Mouse (Mus musculus) layer of hippocampus, adult 8-10 months (tissue): ENCODE data around the gene Csnk2a2. TPM values are rescaled to one million over a fixed set of nuclear protein-coding genes. Genes with fewer than 3 reads are reported as not detected.

ENCODE experiments used
- DNase-seq, 2 experiments: peaks; one replicate each; pipeline ENCODE4 v3.0.0; 2022; ENCODE audit warnings: low spot score in 2 of 2
- total RNA-seq, 4 experiments: library from RNA; stranded (reverse); gene quantifications; 2 replicates each; pipeline ENCODE4 v1.2.4; 2022

Csnk2a2 gene
- total RNA-seq, 4 experiments from 2014 or later, result 61.1 to 82.5 (median 70.6) TPM

GRCm38 (mm10) chr8:95426781-95427281 is 63.0 kb downstream of the Csnk2a2 start:
- DNase-seq, result no peak

GRCm38 (mm10) chr8:95424682-95425081 is 65.2 kb downstream of the Csnk2a2 start:
- DNase-seq, result no peak

DNA sequence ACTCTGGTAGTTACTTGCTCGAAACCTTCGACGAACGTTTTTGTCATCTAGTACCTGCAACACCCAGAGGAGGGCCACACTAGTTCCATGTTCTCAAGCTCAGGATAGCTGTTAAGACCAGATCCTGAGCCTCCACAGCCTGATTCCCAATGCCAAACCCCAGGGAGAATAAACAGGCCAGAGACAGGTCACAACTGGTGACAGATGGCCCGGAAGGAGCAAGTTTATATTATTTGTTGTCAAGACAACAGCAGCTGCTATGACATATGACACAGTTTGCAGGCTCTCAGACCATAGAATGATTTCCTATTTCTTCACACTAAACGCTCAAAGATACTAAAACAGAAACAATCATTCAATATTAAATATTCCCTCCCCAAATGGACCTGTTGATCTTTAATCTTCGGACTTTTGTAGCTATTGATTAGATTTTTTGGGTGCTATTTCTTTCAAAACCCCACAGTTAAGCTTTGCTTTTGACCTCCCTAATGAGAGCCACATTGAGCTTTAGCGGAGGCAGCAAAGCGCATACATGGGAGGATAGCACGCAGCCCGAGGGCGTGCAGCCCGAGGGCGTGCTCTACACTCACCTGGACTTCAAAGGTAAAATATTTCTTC is 67.5 kb downstream of the Csnk2a2 start:
- DNase-seq, result no peak

GRCm38 (mm10) chr8:95411309-95411972 is 78.4 kb downstream of the Csnk2a2 start:
- DNase-seq, result no peak

DNA sequence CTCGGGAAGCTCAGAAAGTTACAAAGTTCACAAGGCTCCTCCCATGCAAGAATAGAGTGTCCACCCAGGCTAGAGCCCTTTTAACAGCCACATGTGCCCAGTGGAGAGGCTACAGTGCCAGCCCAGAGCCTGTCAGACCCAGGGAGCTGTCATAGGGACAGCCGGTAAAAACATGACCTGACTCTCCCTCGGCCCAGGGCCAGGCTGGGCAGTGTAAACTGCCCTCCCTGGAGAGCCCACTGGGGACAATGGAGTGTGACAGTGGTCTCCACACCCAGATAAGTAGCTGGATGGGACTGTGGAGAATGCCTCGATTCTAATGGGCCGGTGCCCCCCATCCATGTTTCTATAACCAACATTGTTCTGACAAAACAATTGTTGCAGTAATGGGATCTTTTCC is 80.3 kb downstream of the Csnk2a2 start:
- DNase-seq, result no peak

- no peak for DNase-seq
Measured at GRCm38 (mm10) chr8:95401091-95401490, 88.7 kb downstream of the Csnk2a2 start.

DNA sequence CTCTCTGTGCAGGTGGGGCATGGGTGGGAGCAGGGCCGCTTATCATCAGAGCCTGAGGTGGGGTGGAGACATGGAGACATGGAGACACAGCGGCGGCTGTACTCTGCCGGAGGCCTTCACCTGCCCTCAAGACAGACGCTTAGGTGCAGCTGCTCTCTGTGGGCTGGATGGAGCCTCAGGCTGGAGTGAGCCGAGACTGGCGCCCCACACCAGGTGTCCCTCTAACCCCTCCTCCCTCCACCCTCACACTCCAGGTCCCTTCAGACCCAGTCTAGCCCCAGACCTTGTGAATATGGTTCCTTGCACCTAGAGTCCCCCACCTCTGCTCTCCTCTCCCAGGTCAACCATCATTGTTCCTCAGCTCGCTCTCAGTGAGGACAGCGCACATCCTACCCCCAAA is 90.7 kb downstream of the Csnk2a2 start:
- DNase-seq, result no peak

- DNase-seq, result no peak
Measured at GRCm38 (mm10) chr8:95397201-95397600, 92.6 kb downstream of the Csnk2a2 start.

DNA sequence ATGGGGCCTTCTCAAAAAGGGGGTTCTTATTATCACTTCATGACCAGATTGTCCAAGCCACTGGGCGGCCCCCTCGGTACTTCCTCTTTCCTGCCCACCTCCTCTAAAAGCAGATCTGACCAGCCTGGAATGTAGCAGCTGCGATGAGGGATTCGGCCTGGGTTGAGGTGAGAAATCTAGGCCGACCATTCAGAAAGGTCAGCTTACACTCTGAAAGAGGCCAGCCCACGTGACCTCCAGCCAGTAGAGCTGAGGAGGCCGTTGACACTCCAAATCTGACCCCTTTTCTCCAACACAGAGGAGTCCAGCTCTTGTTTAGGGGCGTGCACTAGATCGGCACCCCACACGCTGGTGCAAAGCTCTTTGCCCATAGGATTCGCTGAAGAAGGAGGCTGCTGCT is 93.1 kb downstream of the Csnk2a2 start:
- no peak for DNase-seq

Other genes starting within 250 kb of the Csnk2a2 start
- under 1 TPM; 0.61 to 0.93 (median 0.63) TPM for gene Cngb1, start 183.5 kb downstream of the Csnk2a2 start, total RNA-seq
- gene Tepp, start 179.5 kb downstream of the Csnk2a2 start, total RNA-seq, result not detected
- 10 to 100 TPM; 14.7 to 16.9 (median 15.8) TPM for gene Zfp319, start 158.1 kb downstream of the Csnk2a2 start, total RNA-seq
- 10 to 100 TPM in 3 of 4 experiments, 1 to 10 TPM in 1; 9.8 to 16.5 (median 12.9) TPM for gene Usb1, start 157.8 kb downstream of the Csnk2a2 start, total RNA-seq
- 10 to 100 TPM; 13.6 to 14.9 (median 14.8) TPM for gene Mmp15, start 137.8 kb downstream of the Csnk2a2 start, total RNA-seq
- gene Cfap20, start 55.2 kb downstream of the Csnk2a2 start, total RNA-seq, result 10 to 100 TPM; 48.2 to 65.2 (median 54.6) TPM
- 1 to 10 TPM; 1.2 to 2.7 (median 1.6) TPM for gene Ccdc113, start 44.0 kb upstream of the Csnk2a2 start, total RNA-seq
- not detected for gene Prss54, start 86.3 kb upstream of the Csnk2a2 start, total RNA-seq
- gene Gins3, start 143.4 kb upstream of the Csnk2a2 start, total RNA-seq, result 1 to 10 TPM; 1.8 to 3.4 (median 2.5) TPM
- 1,000 to 10,000 TPM; 1,272 to 1,518 (median 1,383) TPM for gene Ndrg4, start 186.9 kb upstream of the Csnk2a2 start, total RNA-seq
- gene Setd6, start 225.8 kb upstream of the Csnk2a2 start, total RNA-seq, result 10 to 100 TPM; 18.7 to 27.8 (median 23.9) TPM